Mouse (Mus musculus): Measurements from ENCODE around the gene Mrnip.

DNA sequence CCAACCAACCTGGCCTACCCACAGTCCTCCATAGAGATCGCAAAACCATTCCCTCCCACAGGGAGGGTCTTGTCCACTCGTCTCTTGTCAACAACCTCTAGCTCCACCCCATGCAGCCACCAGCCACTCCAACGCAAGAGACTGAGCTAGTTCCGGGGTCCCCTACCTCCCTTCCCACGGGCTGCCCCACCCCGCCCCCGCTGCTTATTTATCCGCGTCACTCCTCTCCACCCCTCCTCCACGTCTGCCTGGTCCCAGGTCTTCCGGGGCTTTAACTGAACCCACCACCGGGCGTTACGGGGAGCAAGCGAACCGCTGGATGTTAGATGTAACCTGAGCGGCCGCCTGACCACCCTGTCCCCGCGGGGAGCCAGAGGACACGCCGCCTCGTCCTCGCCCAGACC lies 35.9 kb downstream of the Mrnip start:
- TF ChIP-seq GATA1 (IDR thresholded peaks at IDR 0.05; ENCODE audit: borderline replicate concordance, low read length) = no peak
- no peak for TF ChIP-seq FLI1 (IDR thresholded peaks at IDR 0.05; ENCODE audit: low read length)
